Mouse (Mus musculus) limb, embryonic 11.5 days (tissue): ENCODE data around the gene Mical3. TPM values are rescaled to one million over a fixed set of nuclear protein-coding genes. Genes with fewer than 3 reads are reported as not detected.

Source experiments
- ATAC-seq: fragments of 200-750 bp; cut with Nextera tagmentation; 2 replicates; pipeline ENCODE4 v1.8.0; 2017; ENCODE audit warnings: low read depth; ENCODE audit not compliant: insufficient number of reproducible peaks, low FRiP score, low TSS enrichment
- DNase-seq: peaks from one replicate; pipeline ENCODE4 v3.0.0-alpha.2; 2015; ENCODE audit warnings: low spot score
- H3K27ac ChIP-seq: fragments of 300-500 bp; sonication (generic); replicated peaks from 2 replicates; pipeline ENCODE4 v1.5.1; 2014; ENCODE audit warnings: low read depth, mild to moderate bottlenecking, low read length
- H3K27me3 ChIP-seq: fragments of 300-500 bp; sonication (generic); 2 replicates; pipeline ENCODE4 v1.6.1; 2014; ENCODE audit warnings: mild to moderate bottlenecking, low read length, mixed read lengths; ENCODE audit not compliant: control insufficient read depth, insufficient read depth
- H3K36me3 ChIP-seq: fragments of 300-500 bp; sonication (generic); 2 replicates; pipeline ENCODE4 v1.6.1; 2014; ENCODE audit warnings: mild to moderate bottlenecking, low read length, moderate library complexity, mixed read lengths; ENCODE audit not compliant: control insufficient read depth, insufficient read depth
- H3K4me1 ChIP-seq: fragments of 300-500 bp; sonication (generic); 2 replicates; pipeline ENCODE4 v1.6.1; 2014; ENCODE audit warnings: low read length, mixed read lengths; ENCODE audit not compliant: control insufficient read depth, insufficient read depth
- H3K4me2 ChIP-seq: fragments of 300-500 bp; sonication (generic); 2 replicates; pipeline ENCODE4 v1.6.1; 2014; ENCODE audit warnings: low read depth, mild to moderate bottlenecking, moderate library complexity; ENCODE audit not compliant: severe bottlenecking
- H3K4me3 ChIP-seq: fragments of 300-500 bp; sonication (generic); 2 replicates; pipeline ENCODE4 v1.5.1; 2014; ENCODE audit warnings: low read depth, low read length
- H3K9ac ChIP-seq: fragments of 300-500 bp; sonication (generic); 2 replicates; pipeline ENCODE4 v1.6.1; 2014; ENCODE audit warnings: mild to moderate bottlenecking, low read length
- H3K9me3 ChIP-seq: fragments of 300-500 bp; sonication (generic); 2 replicates; pipeline ENCODE4 v1.6.1; 2016; ENCODE audit warnings: low read length; ENCODE audit not compliant: control insufficient read depth
- WGBS: fragments of 180-500 bp; shearing (Covaris S2); extraction: QIAGEN DNeasy Blood & Tissue Kit; methylation state at CpG from one replicate; pipeline ENCODE4 v1.1.7; 2014; 5-methylcytosine and 5-hydroxymethylcytosine counted together
- polyA plus RNA-seq: library from polyadenylated mRNA; unstranded; fragments of >200 nt; fragmentation: Nextera tagmentation; extraction: Ambion mirVana; gene quantifications from 2 replicates; pipeline ENCODE4 v1.2.1, GENCODE M21; 2014

Mical3 gene
- polyA plus RNA-seq, 1 experiment from 2014 or later, result 12.2 TPM

DNA sequence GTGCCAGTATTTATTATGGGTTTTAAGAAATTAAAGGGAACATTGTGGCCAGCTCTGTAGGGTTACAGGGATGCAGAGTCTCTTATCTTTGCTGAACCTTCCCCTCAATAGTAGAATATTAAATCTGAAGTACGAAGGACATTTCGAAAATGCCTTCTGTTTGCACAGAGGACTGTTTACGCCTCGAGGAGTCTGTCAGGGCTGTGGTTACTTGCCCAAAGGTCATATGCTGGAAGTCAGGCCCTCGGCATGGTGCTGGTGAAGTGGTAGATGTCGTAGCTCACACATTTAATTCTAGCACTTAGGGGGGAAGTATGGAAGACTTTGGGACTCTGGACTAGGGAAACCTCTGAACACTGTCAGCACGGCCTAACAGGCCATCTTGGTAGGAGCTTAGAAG lies 99.4 kb downstream of the Mical3 start:
- no peak for ATAC-seq
- Histone ChIP-seq H3K9ac (no peak overlapping the region), H3K27me3 (no peaks in the 10 kb centered on the region), H3K4me2 (no peak overlapping the region), H3K4me1 (0 out of 2 replicates have a peak, but pooled peaks cover 2% of the 10 kb centered on the region), H3K27ac (no peak overlapping the region), H3K9me3 (no peaks in the 10 kb centered on the region), H3K4me3 (no peak overlapping the region), H3K36me3 (peaks cover 24% of the 10 kb centered on the region)
- DNase-seq, result no peak
- WGBS, result 94% methylated on average over 7 of the region's 7 CpGs

DNA sequence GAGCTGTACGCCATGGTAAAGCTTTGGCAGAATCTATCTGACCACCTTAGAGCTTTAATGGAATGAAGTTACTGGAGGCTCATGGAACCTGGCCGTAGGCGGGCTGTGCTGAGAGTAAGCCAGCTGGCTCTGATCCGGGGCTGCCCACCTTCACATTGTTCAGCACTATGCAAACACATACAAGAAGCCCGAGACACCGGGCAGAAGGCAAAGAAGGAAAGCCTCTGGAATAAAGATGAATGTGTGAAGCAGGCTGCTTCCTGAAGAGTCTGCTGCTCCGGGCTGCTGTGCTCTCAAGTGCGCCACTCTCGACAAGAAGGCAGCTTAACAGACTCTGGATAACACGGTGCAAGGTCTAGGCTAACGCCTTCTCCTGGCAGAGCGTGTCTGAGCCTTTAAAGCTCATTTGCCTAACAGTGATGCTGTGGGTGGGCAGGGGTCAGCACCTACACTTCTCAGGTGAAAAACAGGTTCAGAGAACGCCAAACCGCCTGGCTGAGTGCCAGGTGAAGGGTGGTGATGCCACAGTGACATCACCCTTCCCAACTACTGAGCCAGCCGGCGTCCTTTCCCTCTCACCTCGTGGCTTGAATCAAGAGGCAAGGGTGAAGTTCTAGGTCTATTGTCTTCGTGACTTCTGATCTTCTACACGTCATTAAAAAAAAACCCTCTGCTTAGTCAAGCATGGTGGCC lies 100.8 kb downstream of the Mical3 start:
- Histone ChIP-seq H3K27ac (no peak overlapping the region), H3K36me3 (peaks cover 21% of the 10 kb centered on the region), H3K4me1 (0 out of 2 replicates have a peak, but pooled peaks cover 7% of the 10 kb centered on the region), H3K9me3 (no peaks in the 10 kb centered on the region), H3K27me3 (no peaks in the 10 kb centered on the region), H3K9ac (no peak overlapping the region), H3K4me2 (no peak overlapping the region), H3K4me3 (no peak overlapping the region)
- DNase-seq (no peak), ATAC-seq (no peak)
- WGBS, result 94% methylated on average over 19 of the region's 19 CpGs

DNA sequence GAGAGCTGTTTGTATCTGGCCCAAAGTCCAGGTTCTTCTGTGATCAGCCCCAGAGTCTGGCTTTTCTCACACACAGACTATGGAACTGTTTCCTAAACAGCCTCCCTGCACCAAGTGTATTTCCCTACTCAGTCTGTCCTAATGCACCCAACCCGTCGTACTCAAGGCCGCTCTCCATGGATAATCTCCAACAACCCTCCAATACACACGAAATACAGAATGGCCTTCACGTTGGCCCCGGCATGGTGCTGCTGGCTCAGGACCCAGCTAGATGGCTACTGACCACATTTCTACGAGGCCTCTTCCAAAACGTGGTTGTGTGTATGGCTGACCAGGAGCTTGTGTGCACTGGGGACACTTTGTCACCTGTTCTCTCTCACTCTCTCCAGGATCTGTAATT lies 102.3 kb downstream of the Mical3 start:
- ATAC-seq (no peak), DNase-seq (no peak)
- H3K27me3 ChIP-seq, result no peaks in the 10 kb centered on the region
- H3K36me3 ChIP-seq, result peaks cover 14% of the 10 kb centered on the region
- H3K9me3 ChIP-seq, result no peaks in the 10 kb centered on the region
- H3K27ac ChIP-seq, result no peak overlapping the region
- 94% methylated on average over 8 of the region's 8 CpGs for WGBS
- H3K9ac ChIP-seq, result no peak overlapping the region
- H3K4me1 ChIP-seq, result 0 out of 2 replicates have a peak, but pooled peaks cover 7% of the 10 kb centered on the region
- H3K4me2 ChIP-seq, result no peak overlapping the region
- H3K4me3 ChIP-seq, result no peak overlapping the region

DNA sequence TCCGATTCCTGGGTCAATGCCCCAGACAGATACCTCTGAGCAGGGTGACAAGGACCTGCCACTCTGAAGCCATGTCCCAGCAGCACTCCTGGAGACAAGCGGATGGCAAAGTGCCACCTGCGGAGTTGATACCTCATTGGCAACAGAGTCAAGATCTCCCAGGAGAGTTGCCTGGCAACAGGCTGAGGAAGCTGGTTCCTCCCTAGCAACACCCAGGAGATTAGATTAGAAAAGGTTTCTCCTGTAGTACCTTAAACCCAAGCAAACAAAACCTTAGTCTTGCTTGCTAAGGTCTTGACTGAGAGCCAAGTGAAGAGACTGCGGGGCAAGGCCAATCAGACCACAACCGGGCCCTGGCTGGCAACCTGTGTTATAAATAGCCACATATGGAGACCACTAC lies 103.5 kb downstream of the Mical3 start:
- Histone ChIP-seq H3K9ac (no peak overlapping the region), H3K4me3 (no peak overlapping the region), H3K4me1 (0 out of 2 replicates have a peak, but pooled peaks cover 7% of the 10 kb centered on the region), H3K9me3 (no peaks in the 10 kb centered on the region), H3K4me2 (no peak overlapping the region), H3K27me3 (no peaks in the 10 kb centered on the region), H3K36me3 (peaks cover 6% of the 10 kb centered on the region; the same call in 1 of the 2 replicates), H3K27ac (no peak overlapping the region)
- whole genome bisulfite sequencing, result 86% methylated on average over 5 of the region's 5 CpGs
- ATAC-seq, result no peak
- DNase-seq, result no peak

DNA sequence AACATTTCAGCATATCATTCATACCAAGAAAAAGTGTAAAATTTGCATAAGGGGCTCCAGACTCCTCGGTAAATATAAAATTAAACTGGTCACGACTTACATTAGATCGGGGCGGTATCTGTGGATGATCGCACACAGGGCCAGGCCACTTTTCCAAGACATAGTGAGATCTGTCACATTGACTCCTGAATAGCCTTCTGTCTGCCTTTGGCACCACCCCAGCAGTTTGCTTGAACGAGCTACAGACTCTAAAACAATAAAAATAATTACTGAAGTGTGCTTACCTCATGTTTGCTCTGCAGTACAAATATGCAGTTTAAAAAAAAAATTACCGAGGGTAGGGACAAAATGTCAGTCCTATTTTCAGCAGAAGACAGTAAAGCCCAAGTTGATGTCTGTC lies 103.9 kb downstream of the Mical3 start:
- 78% methylated on average over 7 of the region's 7 CpGs for WGBS
- DNase-seq (no peak), ATAC-seq (no peak)
- no peak overlapping the region for H3K9ac ChIP-seq
- no peak overlapping the region for H3K27ac ChIP-seq
- no peaks in the 10 kb centered on the region for H3K9me3 ChIP-seq
- H3K4me1 ChIP-seq, result 0 out of 2 replicates have a peak, but pooled peaks cover 7% of the 10 kb centered on the region
- H3K27me3 ChIP-seq, result no peaks in the 10 kb centered on the region
- no peak overlapping the region for H3K4me3 ChIP-seq
- peaks cover 7% of the 10 kb centered on the region; the same call in 1 of the 2 replicates for H3K36me3 ChIP-seq
- no peak overlapping the region for H3K4me2 ChIP-seq

DNA sequence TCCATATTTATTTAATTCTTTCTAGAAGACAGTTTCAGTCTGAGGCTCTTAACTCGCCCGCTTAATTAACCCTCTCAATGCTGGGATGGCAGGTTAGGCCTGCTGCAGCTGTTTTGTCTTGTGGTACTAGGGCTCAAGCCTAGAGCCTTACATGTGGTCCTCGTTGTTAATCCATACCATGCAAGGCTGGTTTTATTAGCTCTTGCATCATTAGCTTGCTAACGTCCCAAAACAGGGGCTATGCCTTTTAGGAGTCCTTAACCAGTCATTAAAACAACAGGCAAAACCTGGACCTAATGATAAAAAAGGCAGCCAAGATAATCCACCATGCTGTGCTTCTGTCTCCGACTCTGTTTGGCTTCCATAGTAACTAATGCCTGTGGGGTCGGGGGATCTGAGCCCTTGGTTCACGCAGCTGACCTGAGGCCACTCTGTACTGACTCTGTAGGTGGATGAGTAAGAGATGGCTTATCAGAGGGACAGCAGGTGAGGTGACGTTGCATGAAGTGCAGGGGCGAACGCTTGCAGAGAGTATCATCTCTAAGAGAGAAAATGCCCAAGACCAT lies 104.7 kb downstream of the Mical3 start:
- H3K27ac ChIP-seq, result no peak overlapping the region
- H3K4me2 ChIP-seq, result no peak overlapping the region
- 0 out of 2 replicates have a peak, but pooled peaks have one; percentile 48 for ATAC-seq
- H3K4me1 ChIP-seq, result 0 out of 2 replicates have a peak, but pooled peaks cover 7% of the 10 kb centered on the region
- H3K9me3 ChIP-seq, result no peaks in the 10 kb centered on the region
- H3K9ac ChIP-seq, result no peak overlapping the region
- no peaks in the 10 kb centered on the region for H3K27me3 ChIP-seq
- no peak overlapping the region for H3K4me3 ChIP-seq
- DNase-seq, result peak; percentile 36
- peaks cover 11% of the 10 kb centered on the region; the same call in 1 of the 2 replicates for H3K36me3 ChIP-seq
- 34% methylated on average over 10 of the region's 10 CpGs for WGBS

DNA sequence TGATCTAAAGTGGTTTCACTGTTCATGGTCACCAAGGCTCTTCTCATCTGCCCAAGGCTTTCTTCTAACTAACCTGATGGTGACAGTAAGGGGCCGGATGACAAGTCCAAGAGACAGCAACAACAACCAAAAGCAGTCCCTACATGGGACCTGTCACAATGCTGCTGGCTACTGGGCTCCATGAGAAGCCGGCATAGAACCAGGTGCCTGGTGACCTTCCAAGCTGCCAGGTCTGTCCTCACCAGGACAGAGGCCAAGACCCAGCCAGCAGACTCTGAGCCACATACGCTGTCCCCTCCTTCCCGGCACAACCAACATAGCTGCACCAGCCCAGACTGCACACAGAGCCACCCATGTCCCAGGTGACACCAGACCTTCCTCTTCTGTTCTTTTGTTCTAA lies 112.7 kb downstream of the Mical3 start:
- no peaks in the 10 kb centered on the region for H3K9me3 ChIP-seq
- 94% methylated on average over 4 of the region's 4 CpGs for WGBS
- H3K4me2 ChIP-seq, result no peak overlapping the region
- H3K9ac ChIP-seq, result no peak overlapping the region
- no peak for DNase-seq
- no peaks in the 10 kb centered on the region for H3K4me1 ChIP-seq
- H3K36me3 ChIP-seq, result peaks cover 15% of the 10 kb centered on the region; the same call in 1 of the 2 replicates
- no peak overlapping the region for H3K4me3 ChIP-seq
- H3K27me3 ChIP-seq, result no peaks in the 10 kb centered on the region
- no peak overlapping the region for H3K27ac ChIP-seq
- no peak for ATAC-seq

DNA sequence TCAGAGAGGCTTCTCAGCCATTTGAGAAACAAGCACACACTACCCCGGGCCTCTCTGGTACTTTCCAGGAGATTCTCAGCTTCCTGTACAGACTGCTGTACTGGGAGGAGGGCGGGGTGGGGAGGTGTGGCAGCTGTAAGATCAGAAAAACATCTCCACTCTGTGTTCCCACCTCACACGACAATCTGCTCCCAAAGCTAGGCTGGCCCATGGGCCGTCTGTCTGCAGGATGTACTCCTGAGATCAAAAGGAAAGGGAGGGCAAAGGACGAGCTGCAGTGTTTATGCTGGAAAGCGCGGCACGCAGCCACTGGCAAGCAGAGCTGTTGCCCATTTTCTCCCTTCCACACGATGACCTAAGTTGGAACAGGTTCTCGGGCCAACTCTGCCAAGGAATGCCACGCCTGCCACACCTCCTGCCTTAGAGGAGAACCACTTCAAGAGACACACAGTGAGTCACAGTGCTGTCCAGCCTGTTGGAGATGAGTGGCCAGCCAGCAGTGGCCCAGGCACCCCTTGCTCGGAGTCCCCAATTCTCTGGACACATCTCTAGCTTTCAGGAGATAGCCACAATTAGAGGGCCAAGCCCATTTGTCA lies 113.3 kb downstream of the Mical3 start:
- Histone ChIP-seq H3K27ac (no peak overlapping the region), H3K9me3 (no peaks in the 10 kb centered on the region), H3K27me3 (no peaks in the 10 kb centered on the region), H3K36me3 (peaks cover 15% of the 10 kb centered on the region; the same call in 1 of the 2 replicates), H3K9ac (no peak overlapping the region), H3K4me1 (no peaks in the 10 kb centered on the region), H3K4me3 (no peak overlapping the region), H3K4me2 (no peak overlapping the region)
- WGBS, result 56% methylated on average over 12 of the region's 12 CpGs
- ATAC-seq (no peak), DNase-seq (no peak)
